Mouse (Mus musculus): ENCODE data around the gene Rbm41. TPM values are rescaled to one million over a fixed set of nuclear protein-coding genes. Genes with fewer than 3 reads are reported as not detected.

The Rbm41 gene
- 4.2 and 4.3 TPM in 2 replicates for polyA plus RNA-seq (2012; rRNA removed)

GRCm38 (mm10) chrX:139997740-139998690 is at the start of gene Rbm41:
Rbm41 (minus strand) TSS chrX:139998595.
- no peak for DNase-seq (ENCODE audit: low spot score)

- no peak for DNase-seq (ENCODE audit: low spot score)
These were observed 283 bp upstream of the Rbm41 start for GRCm38 (mm10) chrX:139998691-139999065.

GRCm38 (mm10) chrX:139982115-139982514 is 16.3 kb downstream of the Rbm41 start:
- DNase-seq (ENCODE audit: low spot score): no peak

GRCm38 (mm10) chrX:139933507-139933906 is 64.9 kb downstream of the Rbm41 start:
- no peak for DNase-seq (ENCODE audit: low spot score)

- DNase-seq (ENCODE audit: low spot score): no peak
These were observed 65.9 kb downstream of the Rbm41 start for GRCm38 (mm10) chrX:139932472-139932871.

- DNase-seq (ENCODE audit: low spot score): no peak
These were observed 77.8 kb downstream of the Rbm41 start for GRCm38 (mm10) chrX:139920572-139920971.

GRCm38 (mm10) chrX:139891387-139891786 is 107.0 kb downstream of the Rbm41 start:
- no peak for DNase-seq (ENCODE audit: low spot score)

- DNase-seq (ENCODE audit: low spot score): no peak
These were observed 115.2 kb downstream of the Rbm41 start for GRCm38 (mm10) chrX:139883221-139883620.

- DNase-seq (ENCODE audit: low spot score): no peak
These were observed 120.5 kb downstream of the Rbm41 start for GRCm38 (mm10) chrX:139877936-139878335.

GRCm38 (mm10) chrX:139877105-139877504 is 121.3 kb downstream of the Rbm41 start:
- DNase-seq (ENCODE audit: low spot score): no peak

GRCm38 (mm10) chrX:139870938-139871791 is 127.2 kb downstream of the Rbm41 start, which contains the start of gene Morc4:
Morc4 (minus strand) TSS chrX:139871677.
- peak; percentile 35 for DNase-seq (ENCODE audit: low spot score)

- no peak for DNase-seq (ENCODE audit: low spot score)
These were observed 128.1 kb downstream of the Rbm41 start for GRCm38 (mm10) chrX:139870300-139870711.

GRCm38 (mm10) chrX:139859402-139859801 is 139.0 kb downstream of the Rbm41 start:
- no peak for DNase-seq (ENCODE audit: low spot score)

- DNase-seq (ENCODE audit: low spot score): no peak
These were observed 143.6 kb downstream of the Rbm41 start for GRCm38 (mm10) chrX:139854795-139855194.

GRCm38 (mm10) chrX:139841091-139841490 is 157.3 kb downstream of the Rbm41 start:
- DNase-seq (ENCODE audit: low spot score): no peak

Other genes with a start within 250 kb of the Rbm41 start
- gene Ripply1, start 216.2 kb downstream of the Rbm41 start, polyA plus RNA-seq (2012; rRNA removed): not detected in 2 replicates
- 0.06 and 0.10 TPM in 2 replicates for gene Cldn2, start 197.8 kb downstream of the Rbm41 start, polyA plus RNA-seq (2012; rRNA removed)
- 5.5 and 6.3 TPM in 2 replicates for gene Morc4, start 126.9 kb downstream of the Rbm41 start, polyA plus RNA-seq (2012; rRNA removed)
- 22.9 and 25.2 TPM in 2 replicates for gene Nup62cl, start 64.1 kb upstream of the Rbm41 start, polyA plus RNA-seq (2012; rRNA removed)
- gene Pih1h3b, start 64.3 kb upstream of the Rbm41 start, polyA plus RNA-seq (2012; rRNA removed): 0.06 TPM in 1 of 2 replicates, not detected in the other

All from urinary bladder, adult 2 months (tissue).